Mouse (Mus musculus): ENCODE measurements around the gene Zbtb39.

GRCm38 (mm10) chr10:127747254-127747653, 7.9 kb downstream of the Zbtb39 start:
- no peak for TF ChIP-seq CTCF (IDR thresholded peaks at IDR 0.05; ENCODE audit: extremely low read depth, insufficient read depth, low read length)
- no peak for TF ChIP-seq POLR2A (IDR thresholded peaks at IDR 0.05; ENCODE audit: extremely low read depth, insufficient read depth, low read length)
